Mouse (Mus musculus) heart, postnatal 25 days (tissue): Measurements from ENCODE around the gene Dnajc8. TPM values are rescaled to one million over a fixed set of nuclear protein-coding genes. Genes with fewer than 3 reads are reported as not detected.

Experiments used
- DNase-seq: peaks from one replicate; pipeline ENCODE4 v3.0.0; 2022; ENCODE audit warnings: low spot score
- intact Hi-C: fragments of 180-260 bp; cut with DNase I; formaldehyde crosslinking; loops from one replicate; pipeline ENCODE4 v1.15.1; 2025
- total RNA-seq, 2 experiments: library from RNA; stranded (reverse); gene quantifications; 2 replicates each; pipeline ENCODE4 v1.2.3; 2021

Dnajc8 gene
- total RNA-seq, 2 experiments from 2014 or later: 49.4 to 57.1 TPM

GRCm38 (mm10) chr4:132513395-132514273 is 21.7 kb upstream of the Dnajc8 start:
- intact Hi-C loops: loop anchor here (2.0 to 5.0 kb wide), 3 partner anchors 93 to 221 kb away; no protein-coding TSS in a partner anchor

GRCm38 (mm10) chr4:132514555-132515135 is 20.7 kb upstream of the Dnajc8 start:
- peak; percentile 61 for DNase-seq
- intact Hi-C loops: loop anchor here (2.0 to 5.0 kb wide), 3 partner anchors 94 to 222 kb away; no protein-coding TSS in a partner anchor

More at GRCm38 (mm10) chr4:132513395-132514273, 21.7 kb upstream of the Dnajc8 start:
- DNase-seq: no peak

GRCm38 (mm10) chr4:132515369-132516155 is 19.8 kb upstream of the Dnajc8 start:
- DNase-seq: peak; percentile 90
- intact Hi-C loops: loop anchor here (2.0 kb wide), 1 partner anchor 95 kb away; no protein-coding TSS in a partner anchor

- intact Hi-C loops: no loop called here
- DNase-seq: no peak
These were observed 17.3 kb upstream of the Dnajc8 start for GRCm38 (mm10) chr4:132518066-132518465.

GRCm38 (mm10) chr4:132519188-132519587 is 16.2 kb upstream of the Dnajc8 start:
- intact Hi-C loops: no loop called here

GRCm38 (mm10) chr4:132524321-132524741 is 11.0 kb upstream of the Dnajc8 start:
- intact Hi-C loops: no loop called here
- no peak for DNase-seq

More at GRCm38 (mm10) chr4:132519188-132519587, 16.2 kb upstream of the Dnajc8 start:
- DNase-seq: no peak

GRCm38 (mm10) chr4:132524808-132525207 is 10.5 kb upstream of the Dnajc8 start:
- no peak for DNase-seq
- intact Hi-C loops: no loop called here

- intact Hi-C loops: no loop called here
- DNase-seq: no peak
These were observed 8.7 kb upstream of the Dnajc8 start for GRCm38 (mm10) chr4:132526678-132527077.

- intact Hi-C loops: no loop called here
These were observed 7.3 kb upstream of the Dnajc8 start for GRCm38 (mm10) chr4:132527917-132528522.

GRCm38 (mm10) chr4:132529344-132529743 is 6.0 kb upstream of the Dnajc8 start:
- intact Hi-C loops: no loop called here
- no peak for DNase-seq

More at GRCm38 (mm10) chr4:132527917-132528522, 7.3 kb upstream of the Dnajc8 start:
- no peak for DNase-seq

GRCm38 (mm10) chr4:132530033-132530804 is 5.1 kb upstream of the Dnajc8 start:
- intact Hi-C loops: no loop called here
- DNase-seq: no peak

GRCm38 (mm10) chr4:132532496-132532895 is 2.9 kb upstream of the Dnajc8 start:
- DNase-seq: no peak
- intact Hi-C loops: no loop called here

GRCm38 (mm10) chr4:132532981-132533916 is 2.1 kb upstream of the Dnajc8 start, which contains the start of gene Atpif1:
Gene Atpif1 (minus strand): TSS chr4:132533659.
- peak; percentile 81 for DNase-seq
- intact Hi-C loops: no loop called here

GRCm38 (mm10) chr4:132539481-132539880 is 4.1 kb downstream of the Dnajc8 start:
- DNase-seq: no peak
- intact Hi-C loops: no loop called here

- intact Hi-C loops: no loop called here
- DNase-seq: no peak
These were observed 6.1 kb downstream of the Dnajc8 start for GRCm38 (mm10) chr4:132541413-132541812.

GRCm38 (mm10) chr4:132542724-132543123 is 7.4 kb downstream of the Dnajc8 start:
- no peak for DNase-seq
- intact Hi-C loops: no loop called here

GRCm38 (mm10) chr4:132545851-132546250 is 10.5 kb downstream of the Dnajc8 start:
- peak; percentile 23 for DNase-seq
- intact Hi-C loops: loop anchor here (1.0 kb wide), 2 partner anchors 89 to 131 kb away; no protein-coding TSS in a partner anchor

- intact Hi-C loops: no loop called here
These were observed 18.9 kb downstream of the Dnajc8 start for GRCm38 (mm10) chr4:132554221-132554620.

More at GRCm38 (mm10) chr4:132554221-132554620, 18.9 kb downstream of the Dnajc8 start:
- DNase-seq: no peak
